Mouse (Mus musculus) stomach, embryonic 15.5 days (tissue): Measurements from ENCODE around the gene Gnptg. TPM values are rescaled to one million over a fixed set of nuclear protein-coding genes. Genes with fewer than 3 reads are reported as not detected.
A peak's percentile ranks its signal among the peaks of the same experiment; 100 is the strongest.
"Not testable (repeated sequence)": the region's sequence is repeated elsewhere in the genome, so short reads cannot be mapped to it uniquely, and the experiment has no call there.

Experiments used
- ATAC-seq: fragments of 200-750 bp; cut with Nextera tagmentation; 2 replicates; pipeline ENCODE4 v1.8.0; 2017; ENCODE audit warnings: low read depth, moderate number of reproducible peaks, moderate TSS enrichment; ENCODE audit not compliant: insufficient read depth, low FRiP score
- H3K27ac ChIP-seq: fragments of 300-500 bp; sonication (generic); 2 replicates; pipeline ENCODE4 v1.5.1; 2015; ENCODE audit warnings: mild to moderate bottlenecking, inconsistent platforms
- H3K27me3 ChIP-seq: fragments of 300-500 bp; sonication (generic); replicated peaks from 2 replicates; pipeline ENCODE4 v1.6.1; 2015; ENCODE audit warnings: inconsistent platforms
- H3K36me3 ChIP-seq: fragments of 300-500 bp; sonication (generic); 2 replicates; pipeline ENCODE4 v1.6.1; 2015; ENCODE audit warnings: inconsistent platforms
- H3K4me1 ChIP-seq: fragments of 300-500 bp; sonication (generic); 2 replicates; pipeline ENCODE4 v1.6.1; 2015; ENCODE audit warnings: inconsistent platforms
- H3K4me2 ChIP-seq: fragments of 300-500 bp; sonication (generic); 2 replicates; pipeline ENCODE4 v1.6.1; 2015; ENCODE audit warnings: mild to moderate bottlenecking, inconsistent platforms
- H3K4me3 ChIP-seq: fragments of 300-500 bp; sonication (generic); replicated peaks from 2 replicates; pipeline ENCODE4 v1.5.1; 2015; ENCODE audit warnings: inconsistent platforms
- H3K9ac ChIP-seq: fragments of 300-500 bp; sonication (generic); 2 replicates; pipeline ENCODE4 v1.6.1; 2015; ENCODE audit warnings: inconsistent platforms
- H3K9me3 ChIP-seq: fragments of 300-500 bp; sonication (generic); 2 replicates; pipeline ENCODE4 v1.6.1; 2016; ENCODE audit warnings: inconsistent platforms
- WGBS: fragments of 180-500 bp; shearing (Covaris S2); methylation state at CpG from one replicate; pipeline ENCODE4 v1.1.7; 2015; 5-methylcytosine and 5-hydroxymethylcytosine counted together
- polyA plus RNA-seq: library from polyadenylated mRNA; unstranded; fragments of >200 nt; fragmentation: Nextera tagmentation; extraction: Ambion mirVana; gene quantifications from 2 replicates; pipeline ENCODE4 v1.2.1, GENCODE M21; 2015

Gnptg gene
- polyA plus RNA-seq, 1 experiment from 2014 or later, result 41.9 TPM

- 96% methylated on average over 7 of the region's 11 CpGs for WGBS
- H3K27ac ChIP-seq, H3K4me3 ChIP-seq, H3K4me2 ChIP-seq, ATAC-seq, H3K9ac ChIP-seq, H3K4me1 ChIP-seq, H3K9me3 ChIP-seq, H3K27me3 ChIP-seq: not testable (repeated sequence)
- peaks cover 21% of the 10 kb centered on the region for H3K36me3 ChIP-seq
These were observed 8.3 kb downstream of the Gnptg start for GRCm38 (mm10) chr17:25231621-25232020.

- Histone ChIP-seq H3K27me3 (no peaks in the 10 kb centered on the region), H3K4me1 (no peaks in the 10 kb centered on the region), H3K9me3 (no peaks in the 10 kb centered on the region), H3K4me2 (no peak overlapping the region), H3K27ac (no peak overlapping the region), H3K36me3 (peaks cover 21% of the 10 kb centered on the region), H3K9ac (no peak overlapping the region), H3K4me3 (no peak overlapping the region)
- ATAC-seq, result no peak
- WGBS, result 93% methylated on average over 3 of the region's 3 CpGs
These were observed 9.2 kb downstream of the Gnptg start for GRCm38 (mm10) chr17:25230700-25231099.

GRCm38 (mm10) chr17:25230014-25230655, 9.8 kb downstream of the Gnptg start:
- H3K9me3 ChIP-seq, H3K27me3 ChIP-seq, H3K27ac ChIP-seq, H3K4me1 ChIP-seq, H3K4me3 ChIP-seq, H3K4me2 ChIP-seq, ATAC-seq, H3K9ac ChIP-seq: not testable (repeated sequence)
- 73% methylated on average over 17 of the region's 17 CpGs for WGBS
- peaks cover 20% of the 10 kb centered on the region for H3K36me3 ChIP-seq

GRCm38 (mm10) chr17:25227991-25228390, 11.9 kb downstream of the Gnptg start:
- H3K9ac ChIP-seq, result no peak overlapping the region
- 83% methylated on average over 5 of the region's 5 CpGs for WGBS
- peaks cover 13% of the 10 kb centered on the region for H3K36me3 ChIP-seq
- H3K4me3 ChIP-seq, result no peak overlapping the region
- 0 out of 2 replicates have a peak, but pooled peaks cover under 1% of the 10 kb centered on the region for H3K4me1 ChIP-seq
- H3K4me2 ChIP-seq, result no peak overlapping the region
- no peaks in the 10 kb centered on the region for H3K27me3 ChIP-seq
- H3K27ac ChIP-seq, result no peak overlapping the region
- H3K9me3 ChIP-seq, result no peaks in the 10 kb centered on the region
- ATAC-seq, result no peak

DNA sequence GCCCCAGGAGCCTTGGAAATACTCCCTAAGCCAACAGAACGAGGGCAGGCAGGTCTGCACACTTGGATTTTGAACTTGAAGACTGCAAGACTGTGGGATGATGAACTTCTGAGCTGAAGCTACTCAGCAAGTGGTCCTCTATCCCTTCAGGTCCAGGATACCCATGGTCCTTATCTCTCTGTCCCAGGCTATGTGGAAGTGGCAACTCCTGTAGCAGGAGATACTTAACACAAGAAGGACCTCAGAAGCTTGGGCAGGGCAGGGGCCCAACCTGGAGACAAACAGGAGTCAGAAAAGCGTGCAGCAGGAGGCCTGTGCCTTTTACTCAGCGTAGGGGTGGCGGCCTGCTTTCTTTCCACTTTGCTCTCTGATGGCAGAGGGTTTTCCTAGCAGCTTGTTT, 14.3 kb downstream of the Gnptg start:
- 84% methylated on average over 4 of the region's 4 CpGs for WGBS
- no peak for ATAC-seq
- Histone ChIP-seq H3K9me3 (no peaks in the 10 kb centered on the region), H3K9ac (no peak overlapping the region), H3K4me3 (no peak overlapping the region), H3K4me2 (no peak overlapping the region), H3K36me3 (peaks cover 10% of the 10 kb centered on the region; the same call in 1 of the 2 replicates), H3K27ac (no peak overlapping the region), H3K4me1 (peaks cover 14% of the 10 kb centered on the region), H3K27me3 (no peaks in the 10 kb centered on the region)

GRCm38 (mm10) chr17:25224586-25225222, 15.2 kb downstream of the Gnptg start:
- H3K27ac ChIP-seq, result no peak overlapping the region
- ATAC-seq, result no peak
- peaks cover 14% of the 10 kb centered on the region for H3K4me1 ChIP-seq
- H3K4me2 ChIP-seq, result no peak overlapping the region
- no peaks in the 10 kb centered on the region for H3K27me3 ChIP-seq
- H3K9me3 ChIP-seq, result no peaks in the 10 kb centered on the region
- peaks cover 10% of the 10 kb centered on the region for H3K36me3 ChIP-seq
- no peak overlapping the region for H3K9ac ChIP-seq
- 86% methylated on average over 7 of the region's 7 CpGs for WGBS
- no peak overlapping the region for H3K4me3 ChIP-seq

DNA sequence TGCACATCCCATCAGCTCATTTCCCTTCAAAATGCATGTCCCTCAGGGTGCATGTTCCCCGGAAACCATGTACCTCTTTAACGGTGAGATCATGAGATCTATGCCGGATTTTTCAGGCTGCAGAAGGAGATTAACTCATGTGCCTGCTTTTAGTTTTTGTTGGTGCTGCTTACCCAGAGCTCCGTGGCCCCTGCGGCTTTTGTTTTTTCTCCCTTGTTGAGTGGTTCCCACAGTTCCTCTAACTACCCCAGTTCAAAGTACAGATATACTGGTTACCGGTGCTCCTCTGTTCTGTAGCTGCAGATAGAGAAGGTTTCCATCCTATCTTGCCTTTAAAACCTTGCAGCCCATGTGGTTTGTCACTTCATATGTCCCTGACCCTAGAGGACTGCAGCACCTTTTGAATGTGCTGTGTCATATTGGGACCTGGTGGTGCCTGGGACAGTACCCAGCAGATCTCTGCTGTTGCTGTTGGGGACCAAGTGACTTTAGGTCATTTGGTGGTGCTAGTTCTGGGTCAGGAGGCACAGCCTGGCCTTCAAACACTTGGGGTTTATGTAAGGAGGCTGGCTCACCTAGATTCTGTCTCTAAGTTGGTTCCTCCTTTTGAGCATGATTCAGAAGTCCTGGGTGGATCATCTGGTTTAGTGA, 16.8 kb downstream of the Gnptg start:
- Histone ChIP-seq H3K9me3 (no peaks in the 10 kb centered on the region), H3K27me3 (no peaks in the 10 kb centered on the region), H3K4me1 (peaks cover 14% of the 10 kb centered on the region), H3K4me3 (peak overlapping the region; percentile 33), H3K36me3 (peaks cover 11% of the 10 kb centered on the region), H3K4me2 (peak overlapping the region; percentile 76), H3K27ac (peak overlapping the region; percentile 48; the same call in 1 of the 2 replicates), H3K9ac (peak overlapping the region; percentile 25; the same call in 1 of the 2 replicates)
- ATAC-seq, result peak; percentile 30; the same call in 1 of the 2 replicates
- WGBS, result 58% methylated on average over 6 of the region's 6 CpGs

DNA sequence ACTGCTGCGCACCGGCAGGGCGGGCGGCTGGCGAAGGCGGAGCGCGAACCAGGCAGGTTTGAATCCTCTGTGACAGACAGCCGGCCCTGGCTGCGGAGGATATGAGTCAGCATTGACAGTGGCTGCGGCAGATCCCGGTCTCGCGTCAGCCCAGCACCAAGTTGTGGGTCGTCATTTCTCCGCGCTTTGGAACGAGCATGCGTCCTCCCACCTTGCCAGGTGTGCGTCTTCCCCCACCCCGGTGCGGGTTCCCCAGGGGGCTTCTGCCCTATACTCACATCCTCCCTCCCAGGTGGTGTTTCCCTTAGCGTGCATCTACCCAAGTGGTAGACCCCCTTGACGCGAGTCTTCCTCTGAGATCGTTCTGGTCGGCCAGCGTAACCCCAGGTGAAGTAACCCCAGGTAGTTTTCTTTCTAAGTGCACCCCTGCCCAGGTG, 17.4 kb downstream of the Gnptg start:
- 13% methylated on average over 14 of the region's 28 CpGs for WGBS
- H3K9me3 ChIP-seq, H3K27me3 ChIP-seq: not testable (repeated sequence)
- peak overlapping the region; percentile 25; the same call in 1 of the 2 replicates for H3K9ac ChIP-seq
- peaks cover 14% of the 10 kb centered on the region for H3K4me1 ChIP-seq
- peak overlapping the region; percentile 48; the same call in 1 of the 2 replicates for H3K27ac ChIP-seq
- H3K4me2 ChIP-seq, result peak overlapping the region; percentile 76
- peak; percentile 77 for ATAC-seq
- H3K4me3 ChIP-seq, result peak overlapping the region; percentile 33
- peaks cover 14% of the 10 kb centered on the region for H3K36me3 ChIP-seq

DNA sequence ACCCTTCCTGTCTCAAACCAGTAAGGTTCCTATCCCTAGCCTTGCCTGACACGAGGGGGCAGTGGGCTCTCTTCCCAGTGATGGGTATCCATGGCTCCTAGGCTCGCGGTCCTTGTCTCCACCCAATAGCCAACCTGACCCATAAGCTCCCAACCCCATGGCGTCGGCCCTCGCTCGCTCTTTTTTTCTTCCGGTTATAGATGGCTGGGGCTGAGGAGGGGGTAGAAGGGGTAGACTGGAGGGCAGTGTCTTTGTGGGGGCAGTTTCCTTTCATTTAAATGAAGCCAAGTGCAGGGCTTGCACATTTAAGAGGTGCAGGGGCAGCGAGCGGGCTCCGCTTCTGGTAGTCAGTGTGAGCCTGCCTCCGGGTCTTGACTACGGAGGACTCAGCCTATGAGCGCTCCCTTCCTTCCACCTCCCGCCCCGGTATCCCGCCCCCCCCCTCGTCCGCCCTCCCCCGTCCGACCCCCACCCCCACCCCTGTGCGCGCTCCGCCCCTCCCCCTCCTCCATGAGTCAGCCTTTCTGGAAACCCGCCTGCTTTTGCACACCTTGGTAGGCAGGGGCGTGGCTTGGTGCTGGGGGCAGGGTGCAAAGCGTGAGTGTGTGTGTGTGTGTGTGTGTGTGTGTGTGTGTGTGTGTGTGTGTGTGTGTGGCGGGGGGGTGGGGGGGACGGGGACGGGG, 18.0 kb downstream of the Gnptg start:
- Histone ChIP-seq H3K9ac (no peak overlapping the region), H3K4me2 (peak overlapping the region; percentile 76), H3K4me3 (peak overlapping the region; percentile 46), H3K4me1 (peaks cover 14% of the 10 kb centered on the region), H3K9me3 (no peaks in the 10 kb centered on the region), H3K27ac (no peak overlapping the region), H3K36me3 (peaks cover 16% of the 10 kb centered on the region), H3K27me3 (no peaks in the 10 kb centered on the region)
- WGBS, result 1% methylated on average over 16 of the region's 30 CpGs
- ATAC-seq, result peak; percentile 81

- Histone ChIP-seq H3K4me3 (no peak overlapping the region), H3K36me3 (peaks cover 16% of the 10 kb centered on the region), H3K9ac (no peak overlapping the region), H3K4me1 (peaks cover 14% of the 10 kb centered on the region), H3K9me3 (no peaks in the 10 kb centered on the region), H3K4me2 (no peak overlapping the region), H3K27me3 (no peaks in the 10 kb centered on the region), H3K27ac (no peak overlapping the region)
- 85% methylated on average over 1 of the region's 1 CpGs for WGBS
- no peak for ATAC-seq
These were observed 19.2 kb downstream of the Gnptg start for GRCm38 (mm10) chr17:25220746-25221145.

GRCm38 (mm10) chr17:25219492-25220295, 20.2 kb downstream of the Gnptg start:
- H3K4me1 ChIP-seq, result peaks cover 14% of the 10 kb centered on the region
- ATAC-seq, result no peak
- WGBS, result 89% methylated on average over 15 of the region's 15 CpGs

More at GRCm38 (mm10) chr17:25219492-25220295, 20.2 kb downstream of the Gnptg start:
- Histone ChIP-seq H3K27ac (no peak overlapping the region), H3K36me3 (peaks cover 23% of the 10 kb centered on the region), H3K9ac (no peak overlapping the region), H3K4me3 (no peak overlapping the region), H3K4me2 (no peak overlapping the region), H3K27me3 (no peaks in the 10 kb centered on the region), H3K9me3 (no peaks in the 10 kb centered on the region)
